Mouse (Mus musculus): ENCODE data around the gene Rpap2. TPM values are rescaled to one million over a fixed set of nuclear protein-coding genes. Genes with fewer than 3 reads are reported as not detected.
A peak's percentile ranks its signal among the peaks of the same experiment; 100 is the strongest.

The Rpap2 gene
- polyA plus RNA-seq, 1 experiment, result 9.7 TPM

GRCm38 (mm10) chr5:107621327-107621726 lies 24.2 kb downstream of the Rpap2 start:
- Histone ChIP-seq H3K79me2 (ENCODE audit: control insufficient read depth, insufficient read depth) (no peaks in the 10 kb centered on the region), H3ac (ENCODE audit: control insufficient read depth, insufficient read length) (no peak overlapping the region), H3K36me3 (ENCODE audit: control insufficient read depth, insufficient read depth) (peaks cover 29% of the 10 kb centered on the region), H3K4me3 (no peak overlapping the region), H3K4me2 (ENCODE audit: low read depth) (no peak overlapping the region), H3K27me3 (ENCODE audit: control insufficient read depth, insufficient read depth, insufficient read length) (no peaks in the 10 kb centered on the region)
- TF ChIP-seq E2F4 (IDR thresholded peaks at IDR 0.05; ENCODE audit: insufficient read depth) (no peak), POLR2A (IDR thresholded peaks at IDR 0.05; ENCODE audit: insufficient read length, low read depth) (no peak), MAX (IDR thresholded peaks at IDR 0.05; ENCODE audit: low read depth) (no peak), POLR2AphosphoS2 (IDR thresholded peaks at IDR 0.05; ENCODE audit: insufficient read length, low read depth) (no peak), USF1 (IDR thresholded peaks at IDR 0.05; ENCODE audit: low read depth) (no peak), REST (IDR thresholded peaks at IDR 0.05; ENCODE audit: insufficient read depth, insufficient read length) (no peak), MYOG (IDR thresholded peaks at IDR 0.05; ENCODE audit: control insufficient read depth in 1 of 3, insufficient read depth in 1 of 3, insufficient read length in 2 of 3, low read depth in 2 of 3) (no peak), MYOD1 (IDR thresholded peaks at IDR 0.05; ENCODE audit: control insufficient read depth in 1 of 3, insufficient read length in 2 of 3, low read depth in 2 of 3) (no peak), CEBPB (IDR thresholded peaks at IDR 0.05; ENCODE audit: insufficient read depth, poor library complexity, severe bottlenecking) (no peak)

- no peaks in the 10 kb centered on the region for H3K27me3 ChIP-seq (ENCODE audit: control insufficient read depth, insufficient read depth, insufficient read length)
- H3K4me3 ChIP-seq, result no peak overlapping the region
- no peak overlapping the region for H3K4me2 ChIP-seq (ENCODE audit: low read depth)
- no peak overlapping the region for H3ac ChIP-seq (ENCODE audit: control insufficient read depth, insufficient read length)
- H3K36me3 ChIP-seq (ENCODE audit: control insufficient read depth, insufficient read depth), result peaks cover 4% of the 10 kb centered on the region
- H3K79me2 ChIP-seq (ENCODE audit: control insufficient read depth, insufficient read depth), result no peaks in the 10 kb centered on the region
- TF ChIP-seq TCF12 (IDR thresholded peaks at IDR 0.05; ENCODE audit: insufficient read depth, poor library complexity, severe bottlenecking) (no peak), POLR2A (IDR thresholded peaks at IDR 0.05; ENCODE audit: insufficient read length, low read depth) (no peak), USF1 (IDR thresholded peaks at IDR 0.05; ENCODE audit: low read depth) (no peak), SRF (IDR thresholded peaks at IDR 0.05; ENCODE audit: control insufficient read depth, insufficient read length, low read depth) (no peak), TCF3 (IDR thresholded peaks at IDR 0.05; ENCODE audit: insufficient read length, low read depth) (no peak), MYOG (IDR thresholded peaks at IDR 0.05; ENCODE audit: control insufficient read depth in 1 of 3, insufficient read depth in 1 of 3, insufficient read length in 2 of 3, low read depth in 2 of 3) (no peak), MAX (IDR thresholded peaks at IDR 0.05; ENCODE audit: low read depth) (no peak), REST (IDR thresholded peaks at IDR 0.05; ENCODE audit: insufficient read depth, insufficient read length) (no peak), CEBPB (IDR thresholded peaks at IDR 0.05; ENCODE audit: insufficient read depth, poor library complexity, severe bottlenecking) (no peak), MYOD1 (IDR thresholded peaks at IDR 0.05; ENCODE audit: control insufficient read depth in 1 of 3, insufficient read length in 2 of 3, low read depth in 2 of 3) (no peak), E2F4 (IDR thresholded peaks at IDR 0.05; ENCODE audit: insufficient read depth) (no peak), POLR2AphosphoS2 (IDR thresholded peaks at IDR 0.05; ENCODE audit: insufficient read length, low read depth) (no peak)
Observed at GRCm38 (mm10) chr5:107633651-107634050, 36.5 kb downstream of the Rpap2 start.

GRCm38 (mm10) chr5:107637106-107637505 lies 39.9 kb downstream of the Rpap2 start:
- H3K4me3 ChIP-seq, result no peak overlapping the region

GRCm38 (mm10) chr5:107638366-107638765 lies 41.2 kb downstream of the Rpap2 start:
- TF ChIP-seq MYOD1 (IDR thresholded peaks at IDR 0.05; ENCODE audit: control insufficient read depth in 1 of 3, insufficient read length in 2 of 3, low read depth in 2 of 3) (peak in 1 of 3 experiments; percentile 74), MYOG (IDR thresholded peaks at IDR 0.05; ENCODE audit: control insufficient read depth in 1 of 3, insufficient read depth in 1 of 3, insufficient read length in 2 of 3, low read depth in 2 of 3) (peak in 1 of 3 experiments; percentile 76), TCF3 (IDR thresholded peaks at IDR 0.05; ENCODE audit: insufficient read length, low read depth) (no peak)
- Histone ChIP-seq H3K4me3 (no peak overlapping the region), H3K4me2 (ENCODE audit: low read depth) (no peak overlapping the region), H3ac (ENCODE audit: control insufficient read depth, insufficient read length) (no peak overlapping the region), H3K27me3 (ENCODE audit: control insufficient read depth, insufficient read depth, insufficient read length) (no peaks in the 10 kb centered on the region), H3K36me3 (ENCODE audit: control insufficient read depth, insufficient read depth) (peaks cover 5% of the 10 kb centered on the region), H3K79me2 (ENCODE audit: control insufficient read depth, insufficient read depth) (no peaks in the 10 kb centered on the region)

More at GRCm38 (mm10) chr5:107637106-107637505, 39.9 kb downstream of the Rpap2 start:
- no peaks in the 10 kb centered on the region for H3K79me2 ChIP-seq (ENCODE audit: control insufficient read depth, insufficient read depth)
- H3K4me2 ChIP-seq (ENCODE audit: low read depth), result no peak overlapping the region
- H3K27me3 ChIP-seq (ENCODE audit: control insufficient read depth, insufficient read depth, insufficient read length), result no peaks in the 10 kb centered on the region
- no peak for TF ChIP-seq POLR2A (IDR thresholded peaks at IDR 0.05; ENCODE audit: insufficient read length, low read depth)
- TF ChIP-seq SRF (IDR thresholded peaks at IDR 0.05; ENCODE audit: control insufficient read depth, insufficient read length, low read depth), result no peak
- TF ChIP-seq TCF3 (IDR thresholded peaks at IDR 0.05; ENCODE audit: insufficient read length, low read depth), result no peak
- no peak for TF ChIP-seq USF1 (IDR thresholded peaks at IDR 0.05; ENCODE audit: low read depth)
- no peak for TF ChIP-seq E2F4 (IDR thresholded peaks at IDR 0.05; ENCODE audit: insufficient read depth)
- no peak for TF ChIP-seq TCF12 (IDR thresholded peaks at IDR 0.05; ENCODE audit: insufficient read depth, poor library complexity, severe bottlenecking)
- no peak for TF ChIP-seq CEBPB (IDR thresholded peaks at IDR 0.05; ENCODE audit: insufficient read depth, poor library complexity, severe bottlenecking)
- no peak for TF ChIP-seq MYOD1 (IDR thresholded peaks at IDR 0.05; ENCODE audit: control insufficient read depth in 1 of 3, insufficient read length in 2 of 3, low read depth in 2 of 3)
- TF ChIP-seq MYOG (IDR thresholded peaks at IDR 0.05; ENCODE audit: control insufficient read depth in 1 of 3, insufficient read depth in 1 of 3, insufficient read length in 2 of 3, low read depth in 2 of 3), result no peak
- TF ChIP-seq MAX (IDR thresholded peaks at IDR 0.05; ENCODE audit: low read depth), result no peak
- TF ChIP-seq POLR2AphosphoS2 (IDR thresholded peaks at IDR 0.05; ENCODE audit: insufficient read length, low read depth), result no peak
- no peak for TF ChIP-seq REST (IDR thresholded peaks at IDR 0.05; ENCODE audit: insufficient read depth, insufficient read length)
- H3ac ChIP-seq (ENCODE audit: control insufficient read depth, insufficient read length), result no peak overlapping the region
- H3K36me3 ChIP-seq (ENCODE audit: control insufficient read depth, insufficient read depth), result peaks cover 5% of the 10 kb centered on the region

- H3K4me2 ChIP-seq (ENCODE audit: low read depth), result no peak overlapping the region
- no peak overlapping the region for H3K4me3 ChIP-seq
- H3ac ChIP-seq (ENCODE audit: control insufficient read depth, insufficient read length), result no peak overlapping the region
- TF ChIP-seq USF1 (IDR thresholded peaks at IDR 0.05; ENCODE audit: low read depth) (no peak), MYOD1 (IDR thresholded peaks at IDR 0.05; ENCODE audit: control insufficient read depth in 1 of 3, insufficient read length in 2 of 3, low read depth in 2 of 3) (no peak), TCF3 (IDR thresholded peaks at IDR 0.05; ENCODE audit: insufficient read length, low read depth) (no peak), POLR2A (IDR thresholded peaks at IDR 0.05; ENCODE audit: insufficient read length, low read depth) (no peak), SRF (IDR thresholded peaks at IDR 0.05; ENCODE audit: control insufficient read depth, insufficient read length, low read depth) (no peak), MAX (IDR thresholded peaks at IDR 0.05; ENCODE audit: low read depth) (no peak), E2F4 (IDR thresholded peaks at IDR 0.05; ENCODE audit: insufficient read depth) (no peak), REST (IDR thresholded peaks at IDR 0.05; ENCODE audit: insufficient read depth, insufficient read length) (no peak), POLR2AphosphoS2 (IDR thresholded peaks at IDR 0.05; ENCODE audit: insufficient read length, low read depth) (no peak), MYOG (IDR thresholded peaks at IDR 0.05; ENCODE audit: control insufficient read depth in 1 of 3, insufficient read depth in 1 of 3, insufficient read length in 2 of 3, low read depth in 2 of 3) (no peak), CEBPB (IDR thresholded peaks at IDR 0.05; ENCODE audit: insufficient read depth, poor library complexity, severe bottlenecking) (no peak), TCF12 (IDR thresholded peaks at IDR 0.05; ENCODE audit: insufficient read depth, poor library complexity, severe bottlenecking) (no peak)
- no peaks in the 10 kb centered on the region for H3K27me3 ChIP-seq (ENCODE audit: control insufficient read depth, insufficient read depth, insufficient read length)
- H3K36me3 ChIP-seq (ENCODE audit: control insufficient read depth, insufficient read depth), result peaks cover 5% of the 10 kb centered on the region
- H3K79me2 ChIP-seq (ENCODE audit: control insufficient read depth, insufficient read depth), result no peaks in the 10 kb centered on the region
Observed at GRCm38 (mm10) chr5:107644595-107644994, 47.4 kb downstream of the Rpap2 start.

All from myocyte (in vitro differentiated cells).